Mouse (Mus musculus) cerebellum, adult 9-11 months (tissue): ENCODE measurements around the gene Camkk1.

Source experiments
- DNase-seq: peaks from one replicate; pipeline ENCODE4 v3.0.0; 2022

Camkk1 gene

DNA sequence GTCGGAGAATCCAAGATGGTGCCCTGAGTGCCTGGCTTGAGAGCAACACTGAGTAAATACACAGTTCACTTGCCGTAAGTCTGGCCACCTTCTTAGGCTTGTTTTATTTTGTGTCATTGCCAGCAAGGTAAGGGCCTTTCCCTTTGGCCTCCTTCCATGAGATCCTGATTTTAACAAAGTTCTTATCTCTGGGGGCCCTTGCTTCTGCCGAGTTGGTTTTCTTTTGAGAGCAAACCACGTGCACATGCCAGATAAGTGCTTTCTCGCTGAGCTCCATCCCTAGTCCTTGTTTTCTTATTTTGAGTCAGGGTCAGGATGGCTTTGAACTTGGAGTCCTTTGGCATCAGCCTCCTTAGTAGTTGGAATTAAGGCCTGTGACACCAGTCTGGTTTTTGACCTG is 38.9 kb downstream of the Camkk1 start:
- no peak for DNase-seq

DNA sequence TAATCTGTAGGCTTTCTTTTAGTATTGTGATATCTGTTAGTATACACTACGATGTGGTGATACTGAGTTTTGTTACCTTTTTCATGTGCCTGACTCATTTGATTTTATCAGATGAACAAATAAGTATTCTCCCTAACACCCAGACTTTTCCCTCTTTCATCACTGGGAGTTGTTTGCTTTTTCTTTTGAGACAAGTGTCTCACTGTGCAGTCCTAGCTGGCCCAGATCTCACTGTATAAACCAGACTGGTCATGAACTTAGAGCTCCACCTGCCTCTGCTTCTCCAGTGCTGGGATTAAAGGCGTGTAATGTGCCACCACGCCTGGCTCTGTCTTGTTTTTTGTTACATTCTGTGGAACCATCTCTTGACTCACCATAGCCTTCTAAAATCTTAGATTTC is 40.8 kb downstream of the Camkk1 start:
- DNase-seq = no peak

DNA sequence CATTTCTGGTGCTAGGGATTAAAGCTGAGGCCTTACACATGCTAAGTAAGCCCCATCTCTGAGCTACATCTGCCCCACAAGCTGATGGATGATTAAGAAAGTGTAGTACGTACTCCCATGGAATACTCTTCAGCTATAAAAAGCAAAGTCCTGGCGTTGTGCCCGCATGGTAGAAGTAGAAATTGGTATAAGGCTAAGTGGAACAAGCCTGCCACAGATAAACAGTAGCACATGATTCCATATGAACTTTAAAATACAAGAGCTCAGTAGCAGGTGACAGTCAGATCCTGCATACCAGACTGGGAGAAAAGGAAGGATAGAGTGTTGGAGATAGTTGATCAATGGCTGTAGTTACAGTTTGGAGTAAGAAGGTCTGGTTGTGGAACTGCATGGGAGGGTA is 42.6 kb downstream of the Camkk1 start:
- no peak for DNase-seq

DNA sequence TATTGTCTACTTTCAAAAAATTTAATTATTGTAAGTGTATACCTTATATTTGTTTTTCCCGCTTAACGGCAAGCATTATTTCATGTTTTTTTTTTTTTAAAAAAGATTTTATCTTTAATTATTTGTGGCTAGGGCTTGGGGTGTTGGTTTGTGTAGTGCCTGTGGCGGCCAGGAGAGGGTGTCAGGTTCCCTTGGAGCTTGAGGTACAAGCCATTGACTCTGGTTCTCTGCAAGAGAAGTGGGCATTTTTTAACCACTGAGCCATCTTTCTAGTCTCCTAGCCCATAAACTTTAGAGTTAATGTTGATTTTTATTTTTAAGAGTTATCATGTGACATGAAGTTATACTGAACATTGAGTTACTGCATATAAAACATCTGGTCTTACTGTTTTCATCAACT is 53.0 kb downstream of the Camkk1 start:
- DNase-seq = no peak

DNA sequence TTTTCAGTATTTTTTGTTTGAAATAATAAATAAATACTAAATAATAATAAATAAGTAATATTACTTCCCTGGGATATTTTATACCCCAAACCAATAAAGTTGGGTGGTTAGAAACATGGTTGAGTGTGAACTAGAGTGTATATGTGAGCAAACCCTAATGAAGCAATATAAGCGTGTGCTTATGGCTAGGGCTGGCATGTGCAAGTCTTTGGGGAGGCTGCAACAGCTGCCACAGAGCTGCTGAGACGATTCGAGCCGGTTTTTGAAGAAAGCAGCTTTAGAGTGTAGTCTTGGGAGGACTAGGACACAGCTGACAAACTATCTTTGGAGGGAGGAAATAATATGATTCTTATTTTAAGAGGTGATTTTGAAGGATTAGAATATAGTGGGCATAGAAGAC is 57.5 kb downstream of the Camkk1 start:
- no peak for DNase-seq

DNA sequence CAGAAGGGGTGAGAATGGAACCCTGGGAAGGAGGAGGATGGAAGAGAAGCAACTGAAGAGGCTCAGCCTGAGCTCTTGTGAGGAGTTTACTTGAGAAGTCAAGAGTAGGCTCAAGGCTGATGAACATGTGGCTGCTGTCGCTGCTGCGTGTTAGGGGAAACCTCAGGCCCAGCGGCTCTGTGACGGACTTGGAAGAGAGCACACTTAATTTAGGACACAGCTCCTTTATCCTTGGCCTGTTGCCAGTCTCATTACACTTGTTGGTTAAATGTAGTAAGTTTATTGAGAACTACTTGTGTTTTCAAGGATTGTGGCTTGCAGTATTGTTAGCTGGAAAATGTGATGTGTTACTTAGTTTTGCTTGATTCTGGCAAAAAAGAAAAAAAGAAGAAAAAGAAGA is 57.9 kb downstream of the Camkk1 start:
- DNase-seq = no peak

DNA sequence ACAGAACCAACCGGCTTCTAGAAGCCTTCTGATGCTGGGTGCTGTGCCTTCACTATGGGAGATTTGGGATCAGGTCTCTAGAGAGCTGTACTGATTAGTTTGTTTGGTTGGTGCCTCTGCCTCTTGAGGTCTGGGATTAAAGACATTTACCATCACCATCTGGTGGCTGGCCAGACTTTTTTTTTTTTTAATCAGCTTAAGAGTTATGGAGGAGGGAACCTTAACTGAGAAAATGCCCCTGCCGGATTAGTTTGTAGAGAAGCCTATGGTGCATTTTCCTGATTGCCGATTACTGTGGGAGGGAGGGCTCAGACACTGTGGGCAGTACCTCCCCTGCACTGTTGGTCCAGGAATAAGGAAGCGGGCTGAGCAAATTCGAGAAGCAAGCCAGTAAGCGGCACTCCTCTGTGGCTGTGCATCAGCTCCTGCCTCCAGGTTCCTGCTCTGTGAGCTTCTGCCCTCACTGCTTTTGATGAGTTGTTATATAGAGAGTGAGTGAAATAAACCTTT is 58.5 kb downstream of the Camkk1 start:
- DNase-seq = no peak

DNA sequence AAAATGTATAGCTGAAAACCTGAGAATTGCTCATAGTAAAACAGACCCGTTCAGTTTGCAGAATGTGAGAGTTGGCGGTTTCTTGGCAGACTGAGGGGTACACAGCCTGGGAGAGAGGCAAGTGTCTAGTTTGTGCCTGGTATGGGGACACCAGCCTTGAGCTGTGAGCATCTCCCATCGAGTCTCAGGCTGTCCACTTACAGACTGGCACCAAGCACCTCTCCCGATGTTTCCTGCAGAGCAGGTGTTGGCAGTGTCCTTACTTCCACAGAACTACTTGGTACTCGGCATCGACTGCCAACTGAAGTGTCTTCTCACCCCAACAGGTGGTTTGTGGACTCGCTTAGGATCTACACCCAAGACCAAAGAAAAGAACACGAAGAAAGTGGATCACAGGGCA is 59.8 kb downstream of the Camkk1 start:
- DNase-seq = peak; percentile 10

DNA sequence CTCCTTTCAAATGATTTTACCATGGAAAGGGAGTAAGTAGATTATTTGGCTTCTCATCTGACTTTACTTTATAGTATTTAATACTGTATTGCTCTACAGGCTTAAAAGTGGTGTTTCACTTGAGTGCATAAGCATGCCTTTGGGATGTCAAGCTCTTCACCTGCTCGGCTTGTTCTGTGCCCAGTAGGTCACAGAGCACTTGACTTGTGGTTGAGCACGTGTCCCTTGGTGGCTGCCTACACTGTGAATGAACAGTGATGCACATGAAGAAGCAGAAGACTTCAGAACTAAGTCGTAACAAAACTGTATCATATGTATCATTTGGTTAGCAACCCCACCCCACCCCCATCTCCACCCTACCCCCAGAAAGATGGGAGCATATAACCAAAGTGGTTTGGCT is 61.5 kb downstream of the Camkk1 start:
- no peak for DNase-seq

DNA sequence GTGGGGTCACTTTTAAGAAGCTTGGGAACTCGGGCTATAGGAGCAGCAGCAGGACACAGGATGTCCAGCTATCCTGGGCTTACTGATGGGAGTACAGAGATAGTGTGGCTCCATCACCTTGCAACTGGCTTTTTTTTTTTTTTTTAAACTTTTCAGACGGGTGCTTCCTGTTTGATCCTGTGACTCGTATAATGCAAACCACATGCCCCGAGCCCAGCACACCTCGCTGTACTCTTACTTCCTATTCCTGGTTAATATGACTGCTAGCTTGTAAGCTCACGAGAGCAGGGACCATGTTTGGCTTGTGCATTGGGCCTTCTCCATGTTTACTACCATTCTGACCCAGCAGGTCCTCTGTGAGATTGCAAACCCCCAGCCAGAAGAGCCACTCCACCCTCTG is 65.5 kb downstream of the Camkk1 start:
- DNase-seq = no peak

DNA sequence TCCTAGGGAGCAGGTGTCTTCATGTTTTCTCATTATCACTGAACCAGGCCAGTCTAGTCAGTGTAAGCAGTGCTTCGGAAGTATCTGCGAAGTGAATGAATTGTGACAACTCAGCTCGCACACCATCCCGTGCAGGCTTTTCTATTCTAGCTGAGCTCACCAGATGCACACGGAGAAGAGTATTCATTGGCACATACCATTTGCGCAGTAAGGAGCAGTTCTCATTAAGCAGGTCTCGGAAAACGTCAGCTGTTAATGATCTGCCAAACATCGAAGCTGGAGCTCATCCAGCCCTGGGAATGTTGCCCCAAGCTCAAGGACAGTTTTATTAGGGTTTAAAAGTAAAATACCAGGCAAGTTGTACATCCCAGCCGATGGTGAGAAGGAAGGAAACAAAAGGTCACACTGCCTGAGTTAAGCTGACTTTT is 66.0 kb downstream of the Camkk1 start:
- peak; percentile 8 for DNase-seq

DNA sequence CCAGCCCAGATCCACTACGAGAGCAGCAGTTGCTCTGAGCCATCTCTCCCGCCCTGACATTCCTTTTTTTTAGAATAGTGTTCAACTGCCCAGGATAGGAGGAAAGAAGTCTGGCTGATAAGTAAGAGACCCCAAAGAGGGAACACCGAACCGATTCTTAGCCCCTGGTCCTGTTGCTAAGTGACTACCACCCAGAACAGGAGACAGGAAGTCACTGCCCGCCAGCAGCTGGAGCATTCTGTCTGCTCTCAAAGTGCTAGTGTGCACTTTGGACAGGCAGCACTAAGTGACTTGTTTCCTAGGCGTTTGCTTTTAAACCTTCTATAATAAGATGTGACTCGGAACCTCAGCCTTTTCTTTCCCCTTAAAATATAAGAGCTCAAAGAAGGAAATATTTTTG is 66.6 kb downstream of the Camkk1 start:
- no peak for DNase-seq

DNA sequence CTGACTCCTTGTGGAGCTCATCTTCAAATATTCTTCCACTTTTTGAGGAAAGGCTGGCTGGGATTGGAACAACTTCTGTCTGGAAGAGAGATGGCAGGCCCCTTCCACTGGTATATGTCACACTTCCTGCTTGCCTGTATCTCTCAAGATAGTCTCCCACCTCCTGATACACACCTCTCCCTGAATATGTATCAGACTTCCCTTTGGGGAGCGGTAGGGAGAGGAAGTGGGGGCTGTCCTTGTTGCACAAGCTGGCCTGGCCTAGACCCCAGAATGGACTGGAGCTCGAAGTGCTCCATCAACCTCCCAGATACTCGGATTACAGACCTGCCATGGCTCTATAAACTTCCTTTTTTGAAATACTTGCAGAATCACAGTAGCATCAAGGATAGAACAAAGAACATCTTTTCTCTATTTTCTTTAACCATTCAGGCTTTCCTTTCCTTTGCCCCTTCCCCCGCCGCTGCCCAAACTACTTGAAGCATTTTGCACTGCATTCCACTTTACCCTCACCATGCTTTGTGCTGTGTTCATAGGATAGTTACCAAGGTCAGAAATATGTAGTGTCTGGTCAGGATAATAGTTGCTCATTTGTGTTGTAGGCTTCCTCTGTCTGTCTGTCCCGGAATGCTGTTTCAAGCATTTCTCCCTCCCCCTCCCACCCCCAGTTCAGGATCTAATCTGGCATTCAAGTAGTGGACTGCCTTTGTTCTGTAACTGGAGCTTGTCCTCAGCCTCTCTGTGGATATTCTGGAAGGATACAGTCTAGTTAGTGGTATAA is 69.1 kb downstream of the Camkk1 start:
- DNase-seq = no peak

DNA sequence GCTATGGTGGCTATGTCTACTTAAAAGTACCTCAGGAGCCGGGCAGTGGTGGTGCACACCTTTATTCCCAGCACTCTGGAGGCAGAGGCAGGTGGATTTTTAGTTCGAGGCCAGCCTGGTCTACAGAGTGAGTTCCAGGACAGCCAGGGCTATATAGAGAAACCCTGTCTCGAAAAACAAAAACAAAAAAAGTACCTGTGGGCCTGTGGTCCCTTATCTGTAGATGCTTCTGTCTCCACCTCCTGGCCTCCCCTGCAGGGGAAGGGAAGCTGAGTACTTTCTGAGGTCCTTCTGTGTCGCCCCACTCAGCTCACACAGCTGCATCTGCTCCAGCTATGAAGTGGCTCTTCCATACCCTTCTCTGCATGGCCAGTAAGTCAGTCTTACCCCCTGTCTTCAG is 71.5 kb downstream of the Camkk1 start, which contains the start of gene Itgae:
Itgae (plus strand) TSS at position 301 of the 400 bp plus-strand sequence.
- DNase-seq = no peak

DNA sequence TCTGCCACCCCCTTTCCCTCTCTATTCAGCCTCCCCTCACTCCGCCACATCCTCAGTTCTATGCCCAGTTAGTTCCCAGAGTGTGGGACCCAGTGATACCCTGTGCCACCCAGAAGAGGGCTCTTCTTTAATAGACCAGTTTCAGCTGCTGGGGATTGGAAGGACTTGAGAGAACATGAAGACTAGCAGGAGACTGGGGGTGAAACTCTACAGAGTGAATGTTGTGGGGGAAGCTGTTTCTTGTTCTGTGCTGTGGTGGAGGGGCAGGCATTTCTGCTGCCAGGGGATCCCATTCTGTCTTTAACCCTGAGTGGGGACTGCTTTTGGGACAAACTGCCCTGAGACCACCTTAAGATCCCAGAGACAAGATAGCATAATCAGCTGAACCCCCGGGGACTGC is 72.0 kb downstream of the Camkk1 start:
- no peak for DNase-seq
